Mouse (Mus musculus) spleen, adult 2 months (tissue): ENCODE results near the gene Nat8f6.
"Not testable (repeated sequence)": the region's sequence is repeated elsewhere in the genome, so short reads cannot be mapped to it uniquely, and the experiment has no call there.

Experiments used
- CTCF ChIP-seq: fragments of 200-500 bp; IDR thresholded peaks from 2 replicates; pipeline ENCODE4 v1.5.1; 2011; ENCODE audit warnings: mild to moderate bottlenecking, inconsistent platforms; ENCODE audit not compliant: insufficient read depth, insufficient read length, insufficient replicate concordance; ENCODE audit errors: extremely low read depth
- POLR2A ChIP-seq: fragments of 200-500 bp; IDR thresholded peaks from 2 replicates; pipeline ENCODE4 v1.6.1; 2011; ENCODE audit warnings: low read depth, low read length, inconsistent platforms

DNA sequence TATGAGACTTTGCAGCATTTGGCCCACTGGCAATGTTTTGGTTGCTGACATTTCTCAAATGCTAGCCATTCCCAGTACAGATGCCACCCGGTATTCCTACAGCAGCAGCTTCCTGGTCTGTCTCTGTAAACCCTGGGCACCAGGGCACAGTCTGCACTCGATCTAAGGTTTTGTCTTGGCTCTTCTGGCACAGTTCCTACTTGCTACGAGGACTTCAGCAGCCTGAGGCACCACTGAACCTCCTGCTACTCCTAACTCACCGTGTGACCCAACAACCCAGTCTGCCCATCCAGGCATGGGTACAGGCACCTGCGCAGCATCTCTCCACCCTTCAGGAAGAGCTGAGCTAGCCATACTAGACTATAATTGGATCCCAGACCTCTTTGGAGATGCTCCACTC, 15.3 kb upstream of the Nat8f6 start:
- TF ChIP-seq POLR2A, CTCF: not testable (repeated sequence)
